Mouse (Mus musculus): ENCODE measurements around the gene Fam133b. TPM values are rescaled to one million over a fixed set of nuclear protein-coding genes. Genes with fewer than 3 reads are reported as not detected.

Gene Fam133b
- polyA plus RNA-seq, 1 experiment: 13.4 TPM

DNA sequence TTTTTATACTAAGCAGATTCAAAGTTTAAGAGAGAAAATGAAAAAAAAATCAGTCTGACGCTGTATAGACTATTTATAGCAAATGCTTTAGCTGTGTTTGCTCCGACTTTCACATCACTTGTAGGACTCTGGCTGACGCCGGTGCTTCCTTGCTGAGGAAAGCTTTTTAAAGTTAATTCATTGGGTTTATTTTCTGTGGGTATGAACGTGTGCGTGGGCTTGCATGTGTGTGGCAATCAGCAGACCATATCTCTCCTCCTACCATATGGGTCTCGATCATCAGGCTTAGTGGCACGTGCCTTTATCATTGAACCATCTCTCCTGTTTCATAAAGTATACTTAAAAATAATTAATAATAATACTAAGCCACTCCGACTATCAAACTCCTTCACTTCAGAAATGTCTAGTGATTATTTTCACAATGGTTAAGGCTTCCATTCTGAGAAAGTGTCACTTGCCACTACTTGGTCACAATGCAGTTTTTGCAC is 39.8 kb upstream of the Fam133b start:
- peaks cover 16% of the 10 kb centered on the region for H3K36me3 ChIP-seq (replicated peaks; ENCODE audit: low read length)
- no peaks in the 10 kb centered on the region for H3K27me3 ChIP-seq (replicated peaks)
- H3K9me3 ChIP-seq: no peaks in the 10 kb centered on the region
- H3K4me3 ChIP-seq (replicated peaks): peak overlapping the region; percentile 67
- peaks cover 94% of the 10 kb centered on the region for H3K4me1 ChIP-seq
- no peak for TF ChIP-seq GATA1 (IDR thresholded peaks at IDR 0.05; ENCODE audit: borderline replicate concordance, low read length)
- no peak for TF ChIP-seq FLI1 (IDR thresholded peaks at IDR 0.05; ENCODE audit: low read length)

DNA sequence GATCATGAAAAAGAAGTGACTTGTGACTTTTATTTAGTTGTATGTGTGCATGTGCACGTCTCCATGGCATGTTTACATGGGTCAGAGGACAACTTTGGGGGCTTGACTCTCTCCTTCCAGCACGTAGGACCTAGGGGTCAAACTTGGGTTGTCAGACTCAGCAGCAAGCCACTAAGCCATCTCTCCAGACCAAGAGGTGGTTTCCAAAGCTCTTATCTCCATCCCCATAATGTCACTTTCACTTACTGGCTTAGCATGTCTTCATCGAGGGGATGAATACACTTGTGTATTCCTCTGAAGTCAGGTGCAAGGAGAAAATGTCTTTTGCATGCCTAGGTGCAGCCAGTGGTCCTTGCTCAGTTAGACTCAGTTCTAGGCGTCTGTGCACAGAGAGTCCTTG is 39.2 kb upstream of the Fam133b start:
- peaks cover 16% of the 10 kb centered on the region for H3K36me3 ChIP-seq (replicated peaks; ENCODE audit: low read length)
- TF ChIP-seq FLI1 (IDR thresholded peaks at IDR 0.05; ENCODE audit: low read length): no peak
- TF ChIP-seq GATA1 (IDR thresholded peaks at IDR 0.05; ENCODE audit: borderline replicate concordance, low read length): no peak

GRCm38 (mm10) chr5:3505553-3505952 is 38.1 kb upstream of the Fam133b start:
- Histone ChIP-seq H3K27me3 (replicated peaks) (no peaks in the 10 kb centered on the region), H3K4me1 (peaks cover 92% of the 10 kb centered on the region), H3K4me3 (replicated peaks) (no peak overlapping the region), H3K36me3 (replicated peaks; ENCODE audit: low read length) (peaks cover 16% of the 10 kb centered on the region), H3K9me3 (no peaks in the 10 kb centered on the region)
- no peak for TF ChIP-seq GATA1 (IDR thresholded peaks at IDR 0.05; ENCODE audit: borderline replicate concordance, low read length)
- TF ChIP-seq FLI1 (IDR thresholded peaks at IDR 0.05; ENCODE audit: low read length): no peak

More for the DNA sequence above, 39.2 kb upstream of the Fam133b start:
- Histone ChIP-seq H3K4me1 (peaks cover 92% of the 10 kb centered on the region), H3K27me3 (replicated peaks) (no peaks in the 10 kb centered on the region), H3K9me3 (no peaks in the 10 kb centered on the region), H3K4me3 (replicated peaks) (peak overlapping the region; percentile 59)

- TF ChIP-seq FLI1 (IDR thresholded peaks at IDR 0.05; ENCODE audit: low read length): no peak
- no peak for TF ChIP-seq GATA1 (IDR thresholded peaks at IDR 0.05; ENCODE audit: borderline replicate concordance, low read length)
- Histone ChIP-seq H3K4me1 (peaks cover 91% of the 10 kb centered on the region), H3K9me3 (no peaks in the 10 kb centered on the region), H3K4me3 (replicated peaks) (no peak overlapping the region), H3K27me3 (replicated peaks) (no peaks in the 10 kb centered on the region), H3K36me3 (replicated peaks; ENCODE audit: low read length) (peaks cover 17% of the 10 kb centered on the region)
Measured at GRCm38 (mm10) chr5:3508480-3509381, 34.9 kb upstream of the Fam133b start.

GRCm38 (mm10) chr5:3509503-3509902 is 34.1 kb upstream of the Fam133b start:
- no peak for TF ChIP-seq GATA1 (IDR thresholded peaks at IDR 0.05; ENCODE audit: borderline replicate concordance, low read length)
- no peak for TF ChIP-seq FLI1 (IDR thresholded peaks at IDR 0.05; ENCODE audit: low read length)
- Histone ChIP-seq H3K9me3 (no peaks in the 10 kb centered on the region), H3K36me3 (replicated peaks; ENCODE audit: low read length) (peaks cover 19% of the 10 kb centered on the region), H3K4me1 (peaks cover 91% of the 10 kb centered on the region), H3K4me3 (replicated peaks) (no peak overlapping the region), H3K27me3 (replicated peaks) (no peaks in the 10 kb centered on the region)

GRCm38 (mm10) chr5:3511097-3511795 is 32.4 kb upstream of the Fam133b start:
- Histone ChIP-seq H3K9me3 (no peaks in the 10 kb centered on the region), H3K36me3 (replicated peaks; ENCODE audit: low read length) (peaks cover 30% of the 10 kb centered on the region), H3K4me3 (replicated peaks) (no peak overlapping the region), H3K27me3 (replicated peaks) (no peaks in the 10 kb centered on the region), H3K4me1 (peaks cover 91% of the 10 kb centered on the region)
- TF ChIP-seq FLI1 (IDR thresholded peaks at IDR 0.05; ENCODE audit: low read length): no peak

DNA sequence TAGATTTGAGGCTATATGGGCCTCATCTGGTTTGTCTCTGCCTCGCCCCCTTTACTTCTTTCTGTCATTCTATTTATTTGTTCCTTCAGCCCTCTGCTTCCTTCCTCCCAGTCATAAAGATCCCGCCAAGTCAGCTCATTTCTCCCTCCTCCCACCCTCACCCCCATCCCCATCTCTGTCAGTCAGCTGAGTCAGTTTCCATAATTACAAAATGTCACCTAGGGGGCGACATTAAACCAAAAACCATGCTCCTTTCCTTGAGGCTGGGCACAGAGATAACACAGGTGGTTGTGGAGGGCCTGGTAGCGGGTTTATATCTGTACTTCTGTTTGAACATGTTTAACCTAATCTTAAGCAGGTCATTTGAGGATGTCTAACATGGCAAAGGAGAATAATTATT is 31.0 kb upstream of the Fam133b start:
- no peak for TF ChIP-seq FLI1 (IDR thresholded peaks at IDR 0.05; ENCODE audit: low read length)
- TF ChIP-seq GATA1 (IDR thresholded peaks at IDR 0.05; ENCODE audit: borderline replicate concordance, low read length): no peak
- H3K36me3 ChIP-seq (replicated peaks; ENCODE audit: low read length): peaks cover 30% of the 10 kb centered on the region
- no peaks in the 10 kb centered on the region for H3K27me3 ChIP-seq (replicated peaks)
- H3K4me3 ChIP-seq (replicated peaks): no peak overlapping the region
- no peaks in the 10 kb centered on the region for H3K9me3 ChIP-seq
- peaks cover 89% of the 10 kb centered on the region for H3K4me1 ChIP-seq

DNA sequence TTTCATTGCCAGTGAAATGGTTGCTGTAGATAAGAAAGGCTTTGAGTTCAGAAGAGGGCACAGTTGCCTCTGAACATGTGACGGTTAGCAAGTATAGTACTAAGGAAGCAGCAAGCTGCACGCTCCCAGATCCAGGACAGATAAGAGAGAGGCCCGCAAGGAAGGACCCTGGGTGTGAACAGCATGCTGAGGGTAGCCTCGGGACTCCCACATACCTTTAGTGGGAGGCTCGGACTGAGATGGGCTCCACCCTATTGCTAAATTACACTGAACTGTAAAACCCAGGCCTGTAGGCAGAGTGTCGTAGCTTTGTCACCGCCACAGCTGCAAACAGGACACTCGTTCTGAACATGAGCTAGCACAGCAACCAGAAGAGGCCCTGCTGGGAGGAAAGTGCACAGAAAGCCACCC is 28.7 kb upstream of the Fam133b start:
- H3K4me3 ChIP-seq (replicated peaks): peak overlapping the region; percentile 53
- peaks cover 53% of the 10 kb centered on the region for H3K36me3 ChIP-seq (replicated peaks; ENCODE audit: low read length)
- no peaks in the 10 kb centered on the region for H3K27me3 ChIP-seq (replicated peaks)
- H3K4me1 ChIP-seq: peaks cover 73% of the 10 kb centered on the region
- no peak for TF ChIP-seq FLI1 (IDR thresholded peaks at IDR 0.05; ENCODE audit: low read length)
- no peak for TF ChIP-seq GATA1 (IDR thresholded peaks at IDR 0.05; ENCODE audit: borderline replicate concordance, low read length)
- no peaks in the 10 kb centered on the region for H3K9me3 ChIP-seq

GRCm38 (mm10) chr5:3515477-3515876 is 28.2 kb upstream of the Fam133b start:
- no peaks in the 10 kb centered on the region for H3K9me3 ChIP-seq
- peak overlapping the region; percentile 50 for H3K4me3 ChIP-seq (replicated peaks)
- no peak for TF ChIP-seq GATA1 (IDR thresholded peaks at IDR 0.05; ENCODE audit: borderline replicate concordance, low read length)
- TF ChIP-seq FLI1 (IDR thresholded peaks at IDR 0.05; ENCODE audit: low read length): no peak
- H3K27me3 ChIP-seq (replicated peaks): no peaks in the 10 kb centered on the region
- peaks cover 59% of the 10 kb centered on the region for H3K36me3 ChIP-seq (replicated peaks; ENCODE audit: low read length)
- H3K4me1 ChIP-seq: peaks cover 68% of the 10 kb centered on the region
